Mouse (Mus musculus): ENCODE measurements around the gene Kdm1b.
A peak's percentile ranks its signal among the peaks of the same experiment; 100 is the strongest.

Gene Kdm1b

GRCm38 (mm10) chr13:47072484-47072883 is 29.2 kb downstream of the Kdm1b start:
- DNase-seq (ENCODE audit: low read depth, low spot score) = no peak
- Histone ChIP-seq H3K36me3 (ENCODE audit: control insufficient read depth, insufficient read depth, low read length, poor library complexity, severe bottlenecking) (peaks cover 11% of the 10 kb centered on the region), H3K27me3 (ENCODE audit: control insufficient read depth, insufficient read depth, low read length, poor library complexity, severe bottlenecking) (no peaks in the 10 kb centered on the region)

GRCm38 (mm10) chr13:47076156-47076555 is 32.9 kb downstream of the Kdm1b start:
- no peak for DNase-seq (ENCODE audit: low read depth, low spot score)
- Histone ChIP-seq H3K27me3 (ENCODE audit: control insufficient read depth, insufficient read depth, low read length, poor library complexity, severe bottlenecking) (no peaks in the 10 kb centered on the region), H3K36me3 (ENCODE audit: control insufficient read depth, insufficient read depth, low read length, poor library complexity, severe bottlenecking) (peaks cover 13% of the 10 kb centered on the region)

- no peak for DNase-seq (ENCODE audit: low read depth, low spot score)
- H3K27me3 ChIP-seq (ENCODE audit: control insufficient read depth, insufficient read depth, low read length, poor library complexity, severe bottlenecking) = no peaks in the 10 kb centered on the region
- peaks cover 14% of the 10 kb centered on the region for H3K36me3 ChIP-seq (ENCODE audit: control insufficient read depth, insufficient read depth, low read length, poor library complexity, severe bottlenecking)
Measured at GRCm38 (mm10) chr13:47077367-47077766, 34.1 kb downstream of the Kdm1b start.

- peaks cover 12% of the 10 kb centered on the region for H3K36me3 ChIP-seq (ENCODE audit: control insufficient read depth, insufficient read depth, low read length, poor library complexity, severe bottlenecking)
- peak; percentile 18 for DNase-seq (ENCODE audit: low read depth, low spot score)
- H3K27me3 ChIP-seq (ENCODE audit: control insufficient read depth, insufficient read depth, low read length, poor library complexity, severe bottlenecking) = no peaks in the 10 kb centered on the region
Measured at GRCm38 (mm10) chr13:47078799-47079198, 35.5 kb downstream of the Kdm1b start.

- Histone ChIP-seq H3K27me3 (ENCODE audit: control insufficient read depth, insufficient read depth, low read length, poor library complexity, severe bottlenecking) (no peaks in the 10 kb centered on the region), H3K36me3 (ENCODE audit: control insufficient read depth, insufficient read depth, low read length, poor library complexity, severe bottlenecking) (peaks cover 7% of the 10 kb centered on the region)
- DNase-seq (ENCODE audit: low read depth, low spot score) = peak; percentile 37
Measured at GRCm38 (mm10) chr13:47080905-47081505, 37.7 kb downstream of the Kdm1b start.

- no peaks in the 10 kb centered on the region for H3K27me3 ChIP-seq (ENCODE audit: control insufficient read depth, insufficient read depth, low read length, poor library complexity, severe bottlenecking)
- DNase-seq (ENCODE audit: low read depth, low spot score) = no peak
- peaks cover 4% of the 10 kb centered on the region; the same call in 1 of the 2 replicates for H3K36me3 ChIP-seq (ENCODE audit: control insufficient read depth, insufficient read depth, low read length, poor library complexity, severe bottlenecking)
Measured at GRCm38 (mm10) chr13:47088433-47088832, 45.1 kb downstream of the Kdm1b start.

GRCm38 (mm10) chr13:47089271-47089670 is 46.0 kb downstream of the Kdm1b start:
- DNase-seq (ENCODE audit: low read depth, low spot score) = no peak
- Histone ChIP-seq H3K27me3 (ENCODE audit: control insufficient read depth, insufficient read depth, low read length, poor library complexity, severe bottlenecking) (no peaks in the 10 kb centered on the region), H3K36me3 (ENCODE audit: control insufficient read depth, insufficient read depth, low read length, poor library complexity, severe bottlenecking) (peaks cover 6% of the 10 kb centered on the region; the same call in 1 of the 2 replicates)

- DNase-seq (ENCODE audit: low read depth, low spot score) = no peak
- H3K27me3 ChIP-seq (ENCODE audit: control insufficient read depth, insufficient read depth, low read length, poor library complexity, severe bottlenecking) = no peaks in the 10 kb centered on the region
- H3K36me3 ChIP-seq (ENCODE audit: control insufficient read depth, insufficient read depth, low read length, poor library complexity, severe bottlenecking) = peaks cover 9% of the 10 kb centered on the region; the same call in 1 of the 2 replicates
Measured at GRCm38 (mm10) chr13:47093791-47094190, 50.5 kb downstream of the Kdm1b start.

GRCm38 (mm10) chr13:47096591-47096990 is 53.3 kb downstream of the Kdm1b start:
- DNase-seq (ENCODE audit: low read depth, low spot score) = no peak
- peaks cover 7% of the 10 kb centered on the region; the same call in 1 of the 2 replicates for H3K36me3 ChIP-seq (ENCODE audit: control insufficient read depth, insufficient read depth, low read length, poor library complexity, severe bottlenecking)
- no peaks in the 10 kb centered on the region for H3K27me3 ChIP-seq (ENCODE audit: control insufficient read depth, insufficient read depth, low read length, poor library complexity, severe bottlenecking)

GRCm38 (mm10) chr13:47099265-47099664 is 56.0 kb downstream of the Kdm1b start:
- peaks cover 6% of the 10 kb centered on the region; the same call in 1 of the 2 replicates for H3K36me3 ChIP-seq (ENCODE audit: control insufficient read depth, insufficient read depth, low read length, poor library complexity, severe bottlenecking)

GRCm38 (mm10) chr13:47100587-47100986 is 57.3 kb downstream of the Kdm1b start:
- Histone ChIP-seq H3K27me3 (ENCODE audit: control insufficient read depth, insufficient read depth, low read length, poor library complexity, severe bottlenecking) (no peaks in the 10 kb centered on the region), H3K36me3 (ENCODE audit: control insufficient read depth, insufficient read depth, low read length, poor library complexity, severe bottlenecking) (peaks cover 4% of the 10 kb centered on the region; the same call in 1 of the 2 replicates)
- no peak for DNase-seq (ENCODE audit: low read depth, low spot score)

More at GRCm38 (mm10) chr13:47099265-47099664, 56.0 kb downstream of the Kdm1b start:
- DNase-seq (ENCODE audit: low read depth, low spot score) = no peak
- no peaks in the 10 kb centered on the region for H3K27me3 ChIP-seq (ENCODE audit: control insufficient read depth, insufficient read depth, low read length, poor library complexity, severe bottlenecking)

- DNase-seq (ENCODE audit: low read depth, low spot score) = no peak
- Histone ChIP-seq H3K27me3 (ENCODE audit: control insufficient read depth, insufficient read depth, low read length, poor library complexity, severe bottlenecking) (no peaks in the 10 kb centered on the region), H3K36me3 (ENCODE audit: control insufficient read depth, insufficient read depth, low read length, poor library complexity, severe bottlenecking) (peaks cover 3% of the 10 kb centered on the region; the same call in 1 of the 2 replicates)
Measured at GRCm38 (mm10) chr13:47104146-47104545, 60.8 kb downstream of the Kdm1b start.

GRCm38 (mm10) chr13:47104856-47105541 is 61.7 kb downstream of the Kdm1b start:
- peak; percentile 58 for DNase-seq (ENCODE audit: low read depth, low spot score)
- H3K27me3 ChIP-seq (ENCODE audit: control insufficient read depth, insufficient read depth, low read length, poor library complexity, severe bottlenecking) = no peaks in the 10 kb centered on the region
- H3K36me3 ChIP-seq (ENCODE audit: control insufficient read depth, insufficient read depth, low read length, poor library complexity, severe bottlenecking) = peaks cover 2% of the 10 kb centered on the region; the same call in 1 of the 2 replicates

GRCm38 (mm10) chr13:47105711-47106579 is 62.6 kb downstream of the Kdm1b start, which contains the start of gene Dek:
TSS of gene Dek (minus strand) at chr13:47106201.
- peak; percentile 79 for DNase-seq (ENCODE audit: low read depth, low spot score)
- H3K36me3 ChIP-seq (ENCODE audit: control insufficient read depth, insufficient read depth, low read length, poor library complexity, severe bottlenecking) = peaks cover 2% of the 10 kb centered on the region; the same call in 1 of the 2 replicates
- no peaks in the 10 kb centered on the region for H3K27me3 ChIP-seq (ENCODE audit: control insufficient read depth, insufficient read depth, low read length, poor library complexity, severe bottlenecking)

GRCm38 (mm10) chr13:47106580-47106888 is 63.2 kb downstream of the Kdm1b start:
- H3K27me3 ChIP-seq (ENCODE audit: control insufficient read depth, insufficient read depth, low read length, poor library complexity, severe bottlenecking) = no peaks in the 10 kb centered on the region
- DNase-seq (ENCODE audit: low read depth, low spot score) = no peak
- H3K36me3 ChIP-seq (ENCODE audit: control insufficient read depth, insufficient read depth, low read length, poor library complexity, severe bottlenecking) = peaks cover 2% of the 10 kb centered on the region; the same call in 1 of the 2 replicates

All from splenic B cell, adult 2 months (primary cell).